Mouse (Mus musculus): Measurements from ENCODE around the gene Trappc1.

DNA sequence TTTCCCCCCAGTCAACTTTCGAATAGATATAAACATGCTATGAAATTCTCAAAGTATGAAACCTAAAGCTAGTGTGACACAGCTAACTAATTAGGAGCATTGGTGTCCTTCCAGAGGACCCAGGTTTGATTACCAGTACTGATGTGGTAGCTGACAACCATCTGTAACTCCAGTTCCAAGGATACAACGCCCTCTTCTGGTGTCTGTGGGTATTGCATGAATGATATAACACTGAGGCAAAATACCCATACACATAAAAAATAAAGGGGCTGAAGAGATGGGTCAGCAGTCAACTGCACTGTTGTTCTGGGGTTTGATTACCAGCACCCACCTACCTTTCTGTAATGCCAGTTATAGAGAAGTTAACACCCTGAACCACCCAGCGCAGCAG is 49.0 kb downstream of the Trappc1 start:
- TF ChIP-seq EP300 (optimal IDR thresholded peaks at IDR 0.05) (no peak), CTCF (IDR thresholded peaks at IDR 0.05; ENCODE audit: low read depth) (peak; percentile 71)

All from stomach, postnatal 0 days (tissue).